Mouse (Mus musculus) testis, adult 2 months (tissue): ENCODE measurements at regions not wholly inside any gene's neighbourhood (a gene's known extent, or its start where the extent isn't known, plus 50 kb on each side); places are given as distances from the start of the nearest gene placed in this dataset.

Experiments
- CTCF ChIP-seq: fragments of 200-500 bp; IDR thresholded peaks from 2 replicates; pipeline ENCODE4 v1.5.1; 2012; ENCODE audit warnings: low read depth, mild to moderate bottlenecking, inconsistent platforms, low read length, moderate library complexity; ENCODE audit not compliant: control insufficient read depth, insufficient read depth, insufficient replicate concordance
- POLR2A ChIP-seq: fragments of 200-500 bp; IDR thresholded peaks from 2 replicates; pipeline ENCODE4 v1.6.1; 2012; ENCODE audit warnings: low read depth, mild to moderate bottlenecking, inconsistent platforms, low read length, moderate library complexity; ENCODE audit not compliant: control insufficient read depth

- TF ChIP-seq CTCF = no peak
- no peak for TF ChIP-seq POLR2A
Observed at GRCm38 (mm10) chr10:110587529-110587928, 131.5 kb upstream of the Nav3 start.
